Mouse (Mus musculus) olfactory bulb, adult 2 months (tissue): ENCODE results near the gene Olfr10. TPM values are rescaled to one million over a fixed set of nuclear protein-coding genes. Genes with fewer than 3 reads are reported as not detected.
"Not testable (repeated sequence)": the region's sequence is repeated elsewhere in the genome, so short reads cannot be mapped to it uniquely, and the experiment has no call there.

Experiments used
- H3K27ac ChIP-seq: fragments of 200-500 bp; 2 replicates; pipeline ENCODE4 v1.5.1; 2012; ENCODE audit warnings: low read depth, low read length; ENCODE audit not compliant: insufficient read depth
- H3K4me1 ChIP-seq: fragments of 200-500 bp; 2 replicates; pipeline ENCODE4 v1.6.1; 2012; ENCODE audit warnings: low read length; ENCODE audit not compliant: control insufficient read depth, insufficient read depth
- H3K4me3 ChIP-seq: fragments of 200-500 bp; 2 replicates; pipeline ENCODE4 v1.5.1; 2012; ENCODE audit warnings: mild to moderate bottlenecking, low read depth, low read length, moderate library complexity; ENCODE audit not compliant: insufficient read depth
- CTCF ChIP-seq: fragments of 200-500 bp; IDR thresholded peaks from 2 replicates; pipeline ENCODE4 v1.5.1; 2012; ENCODE audit warnings: low read depth, mild to moderate bottlenecking, low read length, moderate library complexity; ENCODE audit not compliant: insufficient read depth
- POLR2A ChIP-seq: fragments of 200-500 bp; IDR thresholded peaks from 2 replicates; pipeline ENCODE4 v1.6.1; 2012; ENCODE audit warnings: mild to moderate bottlenecking, low read depth, low read length, moderate library complexity; ENCODE audit not compliant: insufficient read depth
- WGBS: fragments of 180-500 bp; shearing (Covaris S2); methylation state at CpG from one replicate; pipeline ENCODE4 v1.1.7; 2018; 5-methylcytosine and 5-hydroxymethylcytosine counted together
- polyA plus RNA-seq: library from polyadenylated mRNA; stranded (reverse); fragments of >200 nt; gene quantifications from 2 replicates; pipeline ENCODE4 v1.2.4, GENCODE M21; 2012; ENCODE audit warnings: low replicate concordance; ENCODE audit not compliant: missing spikeins, insufficient read depth, insufficient read length

The Olfr10 gene
- polyA plus RNA-seq, 1 experiment, result not detected

DNA sequence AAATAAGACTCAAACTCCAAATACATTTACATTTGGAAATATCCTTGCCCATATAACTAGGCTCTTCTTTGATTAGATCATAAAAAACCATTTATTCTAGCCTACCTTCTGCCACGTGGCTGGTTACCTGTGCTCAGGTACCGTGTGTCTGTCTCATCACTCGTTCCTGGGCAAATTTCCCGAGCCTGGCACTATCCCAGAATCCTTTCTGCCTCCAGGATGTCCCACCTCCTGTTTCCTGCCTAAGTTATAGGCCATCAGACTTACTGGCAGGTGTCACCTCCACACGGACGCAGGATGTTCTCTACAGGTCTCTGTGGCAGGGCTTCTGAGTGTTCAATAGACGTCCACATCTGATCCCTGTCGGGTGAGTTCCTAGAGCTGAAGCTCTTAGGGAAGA lies 39.4 kb upstream of the Olfr10 start:
- H3K4me3 ChIP-seq, result no peak overlapping the region
- no peaks in the 10 kb centered on the region for H3K4me1 ChIP-seq
- 76% methylated on average over 8 of the region's 8 CpGs for WGBS
- H3K27ac ChIP-seq, result no peak overlapping the region
- TF ChIP-seq POLR2A, result no peak

DNA sequence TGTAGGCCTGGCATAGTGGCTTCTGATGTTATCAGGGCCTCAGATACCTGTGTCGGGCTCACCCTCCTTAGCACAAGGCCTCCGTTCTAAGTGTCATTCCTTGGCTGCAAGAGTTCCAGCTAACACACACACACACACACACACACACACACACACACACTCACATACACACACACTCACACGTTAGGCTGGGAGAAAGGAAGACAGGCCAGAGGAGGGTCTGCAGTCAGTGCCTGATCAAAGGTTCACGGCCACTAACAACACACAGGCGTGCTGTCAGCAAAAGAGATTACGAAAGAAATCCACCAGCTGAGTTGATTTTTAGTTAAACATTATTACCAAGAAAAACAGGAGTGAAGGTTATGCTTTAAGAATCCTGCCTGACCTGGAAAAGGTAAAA lies 37.9 kb upstream of the Olfr10 start:
- TF ChIP-seq POLR2A (no peak), CTCF (no peak)
- no peak overlapping the region for H3K27ac ChIP-seq
- 90% methylated on average over 6 of the region's 6 CpGs for WGBS
- H3K4me3 ChIP-seq, result no peak overlapping the region
- no peaks in the 10 kb centered on the region for H3K4me1 ChIP-seq

DNA sequence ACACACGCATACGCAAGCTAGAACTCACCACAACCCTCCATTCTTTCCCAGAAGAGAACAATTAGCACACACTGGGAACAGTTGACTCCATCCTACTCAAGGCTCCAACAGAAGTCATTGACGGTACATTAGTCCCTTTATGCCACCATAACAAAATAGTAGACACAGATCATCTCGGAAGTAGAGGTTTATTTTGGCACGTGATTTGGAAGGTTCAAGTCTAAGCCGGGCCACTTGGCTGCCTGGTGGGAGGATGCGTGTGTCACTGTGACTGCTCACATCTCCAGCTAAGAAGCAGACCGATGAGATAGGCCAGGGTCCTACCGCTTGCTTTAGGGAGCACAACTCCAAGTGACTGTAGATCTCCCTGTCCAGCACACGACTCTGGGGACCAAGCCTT lies 37.2 kb upstream of the Olfr10 start:
- no peak overlapping the region for H3K27ac ChIP-seq
- TF ChIP-seq POLR2A (no peak), CTCF (no peak)
- 85% methylated on average over 10 of the region's 10 CpGs for WGBS
- no peaks in the 10 kb centered on the region for H3K4me1 ChIP-seq
- H3K4me3 ChIP-seq, result no peak overlapping the region

DNA sequence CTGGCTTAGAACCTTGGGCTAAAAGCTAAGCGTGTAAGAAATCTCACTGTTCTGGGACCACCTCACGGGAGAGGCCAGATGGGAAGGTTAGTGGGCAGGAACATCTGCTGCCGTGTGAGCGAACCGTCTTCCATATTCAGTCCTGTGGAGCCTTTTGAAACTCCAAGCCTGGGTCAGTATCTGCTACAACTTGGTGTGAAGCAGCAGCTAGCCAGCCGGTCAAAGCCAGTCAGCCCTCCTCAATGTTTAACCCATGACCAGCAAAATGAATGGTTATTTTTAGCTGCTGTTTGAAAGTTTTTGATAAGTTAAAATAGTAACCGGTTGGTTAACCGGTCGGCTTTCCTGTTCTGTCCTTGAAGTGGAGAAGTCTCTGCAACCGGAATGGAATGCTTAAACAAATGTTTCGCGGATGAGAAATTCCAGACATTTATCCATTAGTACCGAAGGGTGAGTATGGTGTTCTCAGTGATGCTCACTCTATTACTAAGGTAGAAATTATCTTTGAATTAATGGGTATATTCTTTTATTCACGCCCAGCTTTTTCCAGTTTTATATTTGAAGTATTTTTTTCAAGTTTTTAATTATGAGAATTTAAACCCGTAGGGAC lies 36.5 kb upstream of the Olfr10 start:
- Histone ChIP-seq H3K27ac (no peak overlapping the region), H3K4me1 (no peaks in the 10 kb centered on the region), H3K4me3 (no peak overlapping the region)
- WGBS, result 86% methylated on average over 15 of the region's 15 CpGs
- TF ChIP-seq POLR2A (no peak), CTCF (no peak)

DNA sequence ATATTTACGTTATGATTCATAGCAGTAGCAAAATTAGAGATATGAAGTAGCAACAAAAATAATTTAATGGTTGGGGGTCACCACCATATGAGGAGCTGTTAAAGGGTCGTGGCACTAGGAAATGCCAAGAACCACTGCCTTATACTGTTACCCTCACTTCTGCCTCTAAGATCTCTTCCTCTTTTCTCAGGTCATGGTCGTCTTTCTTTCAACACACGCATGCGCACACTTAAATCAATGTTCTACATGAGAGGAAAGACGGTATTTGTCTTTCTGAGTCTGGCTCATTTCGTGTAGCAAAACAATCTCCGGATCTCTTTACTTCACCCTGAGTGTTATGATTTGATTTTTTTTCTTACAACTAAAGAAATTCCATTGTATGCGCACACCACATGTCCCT lies 34.8 kb upstream of the Olfr10 start:
- H3K27ac ChIP-seq, result no peak overlapping the region
- no peak for TF ChIP-seq CTCF
- no peak for TF ChIP-seq POLR2A
- 92% methylated on average over 9 of the region's 9 CpGs for WGBS
- no peak overlapping the region for H3K4me3 ChIP-seq
- no peaks in the 10 kb centered on the region for H3K4me1 ChIP-seq

- WGBS, result 96% methylated on average over 4 of the region's 4 CpGs
- Histone ChIP-seq H3K27ac (no peak overlapping the region), H3K4me3 (no peak overlapping the region), H3K4me1 (no peaks in the 10 kb centered on the region)
- TF ChIP-seq POLR2A (no peak), CTCF (no peak)
These were observed 34.2 kb upstream of the Olfr10 start for GRCm38 (mm10) chr11:49270368-49270767.

DNA sequence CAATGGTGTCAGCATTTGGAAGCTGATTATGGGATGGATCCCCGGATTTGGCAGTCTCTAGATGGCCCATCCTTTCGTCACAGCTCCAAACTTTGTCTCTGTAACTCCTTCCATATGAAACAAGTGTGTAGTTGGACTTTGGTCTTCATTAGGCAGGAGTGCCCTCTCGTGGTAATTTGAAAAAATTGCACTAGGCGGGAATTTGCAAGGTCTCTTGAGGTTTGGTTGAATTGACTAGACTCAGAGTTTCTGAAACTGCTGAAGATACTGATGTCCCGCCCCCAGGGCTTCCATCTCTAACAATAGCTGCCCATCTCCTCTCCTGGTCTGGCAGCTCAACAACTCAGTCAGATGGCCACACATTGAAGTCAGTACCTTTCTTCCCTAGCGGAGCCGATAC lies 33.2 kb upstream of the Olfr10 start:
- H3K4me3 ChIP-seq, result no peak overlapping the region
- H3K27ac ChIP-seq, result no peak overlapping the region
- TF ChIP-seq POLR2A (no peak), CTCF (no peak)
- 32% methylated on average over 7 of the region's 7 CpGs for WGBS
- no peaks in the 10 kb centered on the region for H3K4me1 ChIP-seq

- H3K27ac ChIP-seq, result no peak overlapping the region
- H3K4me1 ChIP-seq, result no peaks in the 10 kb centered on the region
- 77% methylated on average over 11 of the region's 11 CpGs for WGBS
- no peak overlapping the region for H3K4me3 ChIP-seq
- TF ChIP-seq POLR2A, result no peak
- no peak for TF ChIP-seq CTCF
These were observed 30.6 kb upstream of the Olfr10 start for GRCm38 (mm10) chr11:49273834-49274519.

- Histone ChIP-seq H3K4me1 (no peaks in the 10 kb centered on the region), H3K27ac (no peak within 1 kb of the TSS), H3K4me3 (no peak within 1 kb of the TSS)
- 82% methylated on average over 3 of the region's 3 CpGs for WGBS
- no peak for TF ChIP-seq CTCF
- no peak for TF ChIP-seq POLR2A
These were observed 26.3 kb upstream of the Olfr10 start, which contains the start of gene Olfr1393 for GRCm38 (mm10) chr11:49278222-49278621. Olfr1393 (plus strand) TSS chr11:49278304.

GRCm38 (mm10) chr11:49284982-49285381 lies 19.6 kb upstream of the Olfr10 start, which contains the start of gene Olfr1392:
Olfr1392 (plus strand) TSS chr11:49285282.
- not testable (repeated sequence) for H3K4me1 ChIP-seq, H3K27ac ChIP-seq, H3K4me3 ChIP-seq
- 55% methylated on average over 1 of the region's 1 CpGs for WGBS
